Mouse (Mus musculus) thymus, adult 18-20 months (tissue): ENCODE data around the gene Slc28a2.
A peak's percentile ranks its signal among the peaks of the same experiment; 100 is the strongest.
"Not testable (repeated sequence)": the region's sequence is repeated elsewhere in the genome, so short reads cannot be mapped to it uniquely, and the experiment has no call there.

Experiments used
- DNase-seq, 2 experiments: peaks; one replicate each; pipeline ENCODE4 v3.0.0; 2022; ENCODE audit warnings: mixed read lengths in 2 of 2

The Slc28a2 gene

GRCm38 (mm10) chr2:122426200-122426599 is at the start of gene Slc28a2:
Gene Slc28a2 (plus strand): TSS chr2:122426477.
- DNase-seq: peak; percentile 37 to 43

- peak; percentile 92 to 96 for DNase-seq
Observed at GRCm38 (mm10) chr2:122377215-122377674, 49.0 kb upstream of the Slc28a2 start.

DNA sequence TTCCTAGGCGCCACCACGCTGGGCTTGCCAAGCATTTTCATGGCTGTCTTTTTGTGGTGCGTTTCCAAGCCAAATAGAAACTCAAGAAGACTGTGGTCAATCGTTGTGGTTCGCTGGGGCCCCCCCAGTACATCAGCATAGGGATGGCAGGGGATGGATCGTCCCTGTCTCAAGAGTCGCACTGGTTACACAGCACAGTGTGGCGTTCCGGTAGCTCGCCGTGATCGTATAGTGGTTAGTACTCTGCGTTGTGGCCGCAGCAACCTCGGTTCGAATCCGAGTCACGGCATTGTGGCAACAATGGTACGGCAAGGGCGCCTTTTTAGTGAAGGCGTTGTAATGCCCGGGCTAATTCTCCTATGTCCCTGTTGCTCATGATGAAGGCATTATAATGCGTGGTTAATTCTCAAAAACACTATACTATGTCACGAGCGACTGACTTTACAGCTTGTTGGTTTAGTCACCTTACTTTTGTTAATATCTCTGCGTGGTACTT is 48.5 kb upstream of the Slc28a2 start:
- peak; percentile 63 to 76 for DNase-seq

DNA sequence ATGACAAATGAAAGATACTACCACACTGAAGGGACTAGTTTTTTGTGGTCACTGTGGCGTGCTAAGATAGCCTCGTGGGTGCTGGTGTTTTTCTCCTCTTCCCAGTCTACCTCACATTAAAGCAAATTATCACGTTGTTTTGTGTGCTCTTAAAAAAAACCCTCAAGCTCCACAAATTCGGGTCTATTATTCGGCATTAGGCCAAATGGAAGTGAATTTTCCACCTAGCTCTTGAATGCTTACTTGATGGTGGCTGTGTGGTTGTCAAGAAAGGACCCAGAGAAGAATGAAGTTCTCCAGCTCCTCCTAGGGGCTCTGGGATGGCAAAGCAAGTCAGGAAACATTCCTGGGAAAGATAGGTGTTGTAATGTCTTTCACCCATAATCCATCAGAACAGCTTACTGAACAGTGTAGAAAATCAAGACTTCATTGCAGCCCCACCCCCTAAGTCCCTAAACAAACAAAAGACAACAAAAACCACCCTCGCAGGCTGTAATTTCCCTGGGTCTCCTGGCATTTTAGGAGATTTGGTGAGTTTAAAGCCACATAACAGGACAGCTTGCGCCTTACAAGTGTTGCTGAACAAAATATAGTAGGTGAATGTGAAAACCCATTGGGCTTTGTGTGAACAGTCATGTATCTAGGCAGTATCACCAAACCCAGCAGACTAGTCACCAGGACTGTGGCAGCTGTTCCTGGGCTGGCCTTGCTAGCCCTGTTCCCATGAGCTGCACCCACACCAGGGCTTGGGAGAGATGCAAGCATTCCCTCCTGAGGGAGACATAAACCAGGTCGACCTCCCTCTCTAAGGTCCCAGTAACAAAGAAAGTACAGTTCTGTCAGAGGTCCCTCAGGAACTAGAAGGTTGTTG is 47.6 kb upstream of the Slc28a2 start:
- no peak for DNase-seq

- DNase-seq: no peak
Observed at GRCm38 (mm10) chr2:122379292-122379650, 47.0 kb upstream of the Slc28a2 start.

DNA sequence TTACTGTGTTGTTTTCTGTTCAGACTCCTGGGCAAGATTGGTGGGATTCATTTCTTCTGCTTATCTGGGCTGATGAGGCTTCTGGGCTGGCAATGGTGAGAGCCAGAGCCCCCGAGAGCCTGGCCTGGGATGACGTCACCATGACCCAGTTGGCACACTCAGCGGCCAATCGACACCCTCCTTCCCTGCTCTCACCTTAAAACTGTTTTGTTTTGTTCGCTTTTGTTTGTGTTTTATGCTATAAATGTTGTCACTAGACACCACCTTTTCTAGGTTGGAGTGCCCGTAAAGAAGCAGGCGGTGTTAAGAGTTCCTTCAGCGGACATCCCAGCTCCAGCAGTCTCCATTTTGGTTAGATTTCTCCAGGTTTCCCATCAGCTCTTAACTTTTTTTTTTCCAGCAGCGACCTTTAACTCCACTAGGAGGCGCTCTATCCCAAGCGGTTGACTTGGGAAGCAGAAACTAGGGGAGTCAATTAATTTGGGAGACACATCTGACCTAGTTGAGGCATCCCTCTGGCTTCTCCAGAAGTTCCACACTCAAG is 45.4 kb upstream of the Slc28a2 start:
- DNase-seq: no peak

DNA sequence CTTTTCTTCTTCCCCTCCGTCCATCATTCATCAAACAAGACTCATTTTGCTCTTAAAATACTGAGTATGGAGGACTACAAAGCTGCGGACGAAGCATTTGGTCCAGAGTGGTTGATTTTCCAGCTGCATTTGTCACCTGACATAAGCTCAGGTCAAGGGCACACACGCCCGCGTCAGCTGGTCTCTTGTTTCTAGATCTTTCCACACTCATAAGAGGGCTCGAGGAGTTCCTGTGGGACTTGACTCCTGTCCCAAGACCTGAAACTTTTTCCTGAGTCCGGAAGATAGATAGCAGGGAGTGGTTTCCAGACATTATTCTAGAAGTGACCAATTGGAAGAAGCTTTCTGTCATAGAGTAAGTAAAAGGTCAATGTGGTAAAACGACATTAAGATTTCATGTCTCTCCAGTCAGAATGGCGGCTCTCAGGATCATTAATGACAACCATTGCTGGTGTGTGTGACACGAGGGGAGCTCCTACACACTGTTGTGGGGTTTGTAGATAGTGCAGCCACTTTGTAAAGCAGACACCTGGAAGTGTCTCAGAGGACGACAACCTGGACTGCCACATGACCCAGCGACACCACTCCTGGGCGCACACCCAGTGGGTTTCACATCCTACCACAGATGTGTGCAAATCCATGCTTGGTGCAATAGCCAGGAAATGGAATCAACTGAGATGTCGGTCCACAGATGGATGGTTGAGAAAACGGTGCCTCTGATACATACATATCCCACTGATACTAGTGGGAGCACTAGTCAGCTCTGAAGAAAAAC is 44.8 kb upstream of the Slc28a2 start:
- DNase-seq: no peak

- DNase-seq: no peak
Observed at GRCm38 (mm10) chr2:122382121-122382520, 44.2 kb upstream of the Slc28a2 start.

GRCm38 (mm10) chr2:122385095-122385494 is 41.2 kb upstream of the Slc28a2 start:
- DNase-seq: no peak

DNA sequence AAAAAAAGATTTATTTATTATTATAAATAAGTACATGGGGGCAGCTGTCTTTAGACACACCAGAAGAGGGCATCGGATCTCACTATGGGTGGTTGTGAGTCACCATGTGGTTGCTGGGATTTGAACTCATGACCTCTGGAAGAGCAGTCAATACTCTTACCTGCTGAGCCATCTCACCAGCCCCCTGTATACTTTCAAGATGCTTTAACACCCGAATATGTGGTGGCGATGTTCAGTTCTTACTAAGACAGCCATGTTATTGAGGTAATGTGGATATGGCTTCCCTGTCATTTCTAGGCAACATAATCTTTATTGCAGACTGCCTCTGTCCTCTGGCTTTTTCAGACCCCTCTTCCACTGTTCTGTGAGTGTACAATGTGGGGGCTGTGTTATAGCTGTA is 39.1 kb upstream of the Slc28a2 start:
- DNase-seq: not testable (repeated sequence)

DNA sequence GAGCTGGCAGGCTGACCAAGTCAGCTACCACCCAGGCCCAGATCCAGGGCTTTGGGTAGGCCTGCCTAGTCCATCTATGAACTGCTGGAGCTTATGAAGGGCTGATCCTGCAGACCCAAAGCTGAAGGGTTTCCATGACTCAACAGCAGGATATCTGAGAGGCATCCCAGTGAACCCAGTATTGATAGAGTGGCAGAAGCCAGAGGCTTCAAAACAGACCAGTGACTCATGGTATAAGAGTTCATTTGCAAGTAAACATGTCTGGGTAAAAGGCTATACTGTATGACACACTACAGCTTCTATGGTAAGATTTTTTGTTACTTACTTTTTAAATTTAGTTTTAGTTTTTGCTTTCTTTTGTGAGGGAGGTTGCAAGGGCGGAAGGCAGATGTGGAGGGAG is 30.1 kb upstream of the Slc28a2 start:
- DNase-seq: no peak

DNA sequence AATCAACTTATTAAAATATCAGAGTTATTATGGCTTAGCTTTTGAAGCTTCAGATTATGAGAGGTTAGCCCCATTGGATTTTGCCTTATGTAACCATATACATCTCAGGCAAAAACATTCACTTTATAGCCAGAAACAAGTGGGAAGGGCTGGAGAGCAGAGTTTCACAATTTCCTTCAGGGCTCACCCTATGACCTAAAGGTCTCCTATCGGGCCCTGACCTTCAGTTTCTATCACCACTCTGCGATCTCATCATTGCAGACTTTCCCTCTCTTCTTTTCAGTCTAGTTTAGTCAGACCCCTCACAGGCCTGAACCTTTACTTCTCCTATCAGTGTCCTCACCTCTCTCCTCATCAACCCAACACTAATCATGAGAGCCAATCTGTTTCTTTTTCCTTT is 18.7 kb upstream of the Slc28a2 start:
- no peak for DNase-seq

DNA sequence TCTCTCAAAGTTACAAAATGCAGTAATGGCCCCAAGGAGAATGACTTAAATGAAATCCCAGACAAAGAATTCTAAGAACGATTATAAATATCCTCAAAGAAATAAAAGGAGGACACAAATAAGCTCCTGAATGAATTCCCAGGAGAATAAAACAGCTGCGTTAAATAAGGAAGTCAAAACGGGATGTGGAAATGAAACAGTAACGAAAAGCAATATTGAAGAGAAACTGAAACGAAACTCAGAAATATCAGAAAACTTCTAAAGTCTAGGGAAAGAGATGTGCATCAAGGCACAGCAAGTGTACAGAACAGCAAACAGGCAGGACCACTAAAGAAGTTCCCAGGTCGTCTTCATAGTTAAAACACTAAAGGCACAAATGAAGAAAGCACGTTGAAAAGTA is 17.3 kb upstream of the Slc28a2 start:
- no peak for DNase-seq

DNA sequence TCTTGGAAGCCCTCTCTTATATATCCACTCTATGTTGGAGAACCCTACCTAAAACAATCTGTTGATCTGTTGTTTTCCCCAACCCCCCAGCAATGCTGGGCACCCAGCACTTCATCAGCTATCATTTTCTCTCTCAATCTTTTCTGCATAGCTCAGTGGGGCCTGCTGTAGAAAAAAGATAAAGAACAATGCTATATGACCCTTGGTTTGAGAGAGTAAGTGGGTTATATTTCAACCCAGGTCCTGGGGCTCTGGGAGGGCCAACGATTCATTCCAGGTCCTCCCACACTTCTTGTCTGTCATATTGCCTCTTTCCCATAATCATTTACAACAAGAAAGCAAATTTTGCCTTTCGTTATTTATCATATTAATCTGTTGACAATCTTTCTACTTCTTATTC is 368 bp downstream of the Slc28a2 start:
- not testable (repeated sequence) for DNase-seq

GRCm38 (mm10) chr2:122438706-122439482 is 12.6 kb downstream of the Slc28a2 start:
- DNase-seq: not testable (repeated sequence)

DNA sequence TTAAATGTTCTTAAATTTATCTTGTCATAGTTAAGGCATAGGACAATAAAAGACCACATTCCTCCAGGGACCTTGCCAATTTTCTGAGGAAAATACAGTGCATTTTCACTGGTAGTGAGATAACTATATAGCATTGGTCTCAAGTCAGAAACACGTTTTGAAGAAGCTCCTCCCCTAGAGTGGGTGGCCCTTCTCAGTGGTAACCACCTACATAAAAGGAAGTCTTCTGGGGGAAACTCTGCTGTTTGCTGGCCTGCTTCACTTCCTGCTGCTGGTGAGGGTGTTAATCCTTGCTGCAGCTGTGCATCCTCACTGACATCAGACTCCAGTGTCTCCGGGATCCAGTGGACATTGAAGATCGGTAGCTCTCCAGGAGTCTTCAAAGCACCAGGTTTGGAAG is 14.2 kb downstream of the Slc28a2 start:
- DNase-seq: peak; percentile 22 to 65

GRCm38 (mm10) chr2:122441000-122441933 is 15.0 kb downstream of the Slc28a2 start:
- DNase-seq: no peak

DNA sequence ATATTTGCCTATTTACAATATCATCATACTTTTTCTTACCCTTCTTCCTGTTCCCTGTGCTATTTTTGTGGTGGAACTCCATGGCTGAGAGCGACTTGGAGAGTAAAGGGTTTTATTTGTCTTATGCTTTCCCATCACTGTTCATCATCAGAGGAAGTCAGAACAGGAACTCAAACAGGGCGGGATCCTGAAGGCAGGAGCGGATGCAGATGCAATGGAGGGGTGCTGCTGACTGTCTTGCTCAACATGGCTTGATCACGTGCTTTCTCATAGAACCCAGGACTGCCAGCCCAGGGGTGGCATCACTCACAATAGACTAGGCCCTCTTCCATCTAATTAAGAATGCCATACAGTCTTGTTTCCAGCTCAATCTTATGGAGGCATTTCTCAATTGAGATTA is 24.1 kb downstream of the Slc28a2 start:
- DNase-seq: no peak

GRCm38 (mm10) chr2:122452426-122452825 is 26.1 kb downstream of the Slc28a2 start:
- no peak for DNase-seq

- DNase-seq: peak; percentile 64 to 79
Observed at GRCm38 (mm10) chr2:122466901-122467300, 40.6 kb downstream of the Slc28a2 start.

DNA sequence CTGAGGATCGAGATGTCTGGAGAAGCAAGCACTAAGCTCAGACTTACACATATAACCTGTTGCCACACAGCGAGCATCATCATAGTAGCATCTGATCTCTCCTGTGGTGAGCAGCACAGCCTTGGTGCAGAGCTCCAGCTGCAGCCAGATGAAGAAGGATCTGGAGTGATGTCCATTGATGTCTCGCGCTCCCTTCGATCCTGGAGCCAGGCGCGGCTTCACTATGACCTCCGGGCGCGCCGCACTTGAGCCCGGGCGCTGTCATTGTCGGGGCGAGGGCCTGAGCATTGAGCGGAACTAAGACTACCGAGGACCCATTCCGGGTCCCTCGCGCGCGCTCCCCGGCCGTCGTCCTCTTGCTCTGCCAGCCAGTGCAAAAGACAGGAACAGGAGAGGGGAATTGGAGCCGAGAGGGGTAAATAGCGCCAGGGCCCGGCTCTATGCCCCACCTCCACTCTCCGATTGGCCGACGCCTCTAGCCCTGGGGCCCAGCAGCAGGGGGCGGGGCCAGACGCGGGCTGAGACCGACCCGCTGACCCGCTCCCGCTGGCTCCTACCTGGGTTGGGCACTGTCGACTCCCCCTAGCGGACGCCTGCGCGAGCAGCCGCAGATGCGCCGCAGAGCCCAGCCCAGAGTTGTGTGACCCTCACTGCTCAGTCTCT is 41.2 kb downstream of the Slc28a2 start:
- DNase-seq: peak; percentile 86 to 90
